Mouse (Mus musculus): ENCODE measurements around the gene Esm1.

- TF ChIP-seq CTCF (IDR thresholded peaks at IDR 0.05; ENCODE audit: control insufficient read depth, insufficient read depth, low read length) (no peak), POLR2A (IDR thresholded peaks at IDR 0.05; ENCODE audit: borderline replicate concordance, control insufficient read depth, low read depth, low read length) (no peak)
Measured at GRCm38 (mm10) chr13:113265257-113265656, 55.8 kb downstream of the Esm1 start.
